Mouse (Mus musculus) activated CD4-positive, CD25-positive, alpha-beta regulatory T cell (primary cell): ENCODE results near the gene Espnl. TPM values are rescaled to one million over a fixed set of nuclear protein-coding genes. Genes with fewer than 3 reads are reported as not detected.

Source experiments
- polyA plus RNA-seq, 2 experiments: library from polyadenylated mRNA; unstranded; fragments of 100-300 nt; shearing (Covaris generic); gene quantifications; one replicate each; pipeline ENCODE4 v1.2.1; 2017

Gene Espnl
- under 1 TPM in 1 of 2 experiments, not detected in 1; 0.02 TPM for polyA plus RNA-seq

DNA sequence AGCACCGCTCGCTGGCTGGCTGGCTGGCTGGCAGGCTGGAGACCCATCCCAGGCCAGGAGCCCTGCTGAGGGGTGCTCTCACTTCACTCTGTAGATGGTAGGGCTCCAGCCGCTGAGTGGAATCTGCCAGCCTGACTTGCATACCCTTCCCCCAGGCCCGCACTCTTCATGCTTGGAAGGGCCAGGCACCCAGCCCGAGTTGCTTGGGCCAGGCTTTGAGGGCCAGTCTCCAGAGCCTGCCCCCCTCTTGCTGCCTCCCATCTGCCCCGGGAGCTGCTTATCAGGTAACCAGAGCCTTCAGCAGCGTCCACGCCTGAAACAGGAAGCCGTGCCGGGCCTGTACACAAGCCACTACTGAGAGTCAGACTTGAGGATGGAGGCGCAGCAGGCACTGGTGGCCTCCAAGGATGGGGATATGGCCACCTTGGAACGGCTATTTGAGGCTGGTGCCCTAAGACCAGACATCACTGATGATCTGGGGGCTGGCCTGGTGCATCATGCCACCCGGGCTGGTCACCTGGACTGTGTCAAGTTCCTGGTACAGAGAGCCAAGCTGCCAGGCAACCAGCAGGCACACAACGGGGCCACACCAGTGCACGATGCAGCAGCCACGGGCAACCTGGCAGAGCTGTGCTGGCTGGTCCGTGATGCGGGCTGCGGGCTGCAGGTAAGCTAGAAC, at the start of gene Espnl:
Espnl (plus strand) TSS at position 316 of the 679 bp plus-strand sequence.

DNA sequence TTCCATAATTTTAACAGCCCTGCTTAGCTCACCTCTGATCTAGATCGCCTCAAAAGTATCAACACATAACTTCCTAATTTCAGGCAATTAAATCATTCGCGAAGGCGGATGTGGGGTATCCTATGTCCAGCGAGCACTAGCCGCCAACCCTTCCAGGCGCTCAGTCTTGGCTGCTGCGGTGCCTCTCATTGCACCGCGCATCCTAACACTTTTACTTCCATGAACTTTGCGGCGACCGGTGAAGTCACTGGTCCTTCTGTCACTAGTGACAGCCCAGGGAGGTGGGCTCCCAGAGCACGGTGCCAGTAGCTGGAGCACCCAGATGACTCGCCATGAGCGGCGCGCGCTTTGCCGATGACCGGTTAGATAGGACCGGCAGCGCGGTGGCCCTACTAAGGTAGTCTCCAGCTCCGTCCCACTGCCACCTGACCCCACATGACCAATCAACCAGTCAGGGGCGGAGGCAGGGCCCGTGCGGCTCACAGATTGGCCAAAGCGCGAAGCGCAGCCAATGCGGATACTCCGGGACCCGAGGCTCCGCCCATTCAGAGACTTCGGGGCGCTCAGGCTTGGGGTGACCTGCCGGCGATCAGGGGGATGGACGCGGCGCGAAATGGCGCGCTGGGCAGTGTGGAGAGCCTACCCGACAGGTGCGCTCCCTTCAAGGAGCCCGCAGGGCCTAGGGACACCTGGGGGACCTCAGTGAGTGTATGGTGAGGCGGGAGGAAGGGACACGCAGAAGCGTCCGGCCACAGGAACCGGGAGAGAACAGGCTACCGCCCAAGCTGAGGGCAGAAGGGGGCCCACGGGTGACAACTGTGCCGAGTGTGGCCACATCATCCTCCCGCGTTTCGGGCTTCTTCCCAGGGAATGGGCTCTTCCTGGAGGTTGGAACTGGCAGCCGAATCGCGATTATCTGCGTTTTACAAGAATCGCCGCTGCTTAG, 23.8 kb upstream of the Espnl start, which contains the start of gene Scly:
Scly (plus strand) TSS at position 540 of the 946 bp plus-strand sequence.

DNA sequence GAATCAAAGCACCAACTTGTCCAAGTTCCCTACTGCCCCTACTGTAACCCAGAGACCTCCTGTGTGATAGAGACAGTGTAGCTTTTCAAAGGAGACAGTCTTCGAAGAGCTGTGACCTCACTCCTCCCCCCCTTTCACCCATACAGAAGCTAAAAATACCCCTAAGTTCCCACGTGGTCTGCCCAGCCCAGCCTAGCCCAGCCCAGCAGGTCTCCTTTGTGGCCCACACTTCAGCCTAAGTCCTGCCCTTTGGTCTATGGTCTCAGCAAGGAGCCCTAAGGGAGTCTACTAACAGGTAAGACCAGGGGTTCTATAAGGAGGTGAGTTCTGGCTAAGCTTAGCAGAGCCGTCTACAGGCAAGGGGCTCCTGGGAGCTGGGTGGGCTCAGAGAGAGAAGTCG, 29.0 kb downstream of the Espnl start, which contains the start of gene Klhl30:
Klhl30 (plus strand) TSS at position 176 of the 400 bp plus-strand sequence.

DNA sequence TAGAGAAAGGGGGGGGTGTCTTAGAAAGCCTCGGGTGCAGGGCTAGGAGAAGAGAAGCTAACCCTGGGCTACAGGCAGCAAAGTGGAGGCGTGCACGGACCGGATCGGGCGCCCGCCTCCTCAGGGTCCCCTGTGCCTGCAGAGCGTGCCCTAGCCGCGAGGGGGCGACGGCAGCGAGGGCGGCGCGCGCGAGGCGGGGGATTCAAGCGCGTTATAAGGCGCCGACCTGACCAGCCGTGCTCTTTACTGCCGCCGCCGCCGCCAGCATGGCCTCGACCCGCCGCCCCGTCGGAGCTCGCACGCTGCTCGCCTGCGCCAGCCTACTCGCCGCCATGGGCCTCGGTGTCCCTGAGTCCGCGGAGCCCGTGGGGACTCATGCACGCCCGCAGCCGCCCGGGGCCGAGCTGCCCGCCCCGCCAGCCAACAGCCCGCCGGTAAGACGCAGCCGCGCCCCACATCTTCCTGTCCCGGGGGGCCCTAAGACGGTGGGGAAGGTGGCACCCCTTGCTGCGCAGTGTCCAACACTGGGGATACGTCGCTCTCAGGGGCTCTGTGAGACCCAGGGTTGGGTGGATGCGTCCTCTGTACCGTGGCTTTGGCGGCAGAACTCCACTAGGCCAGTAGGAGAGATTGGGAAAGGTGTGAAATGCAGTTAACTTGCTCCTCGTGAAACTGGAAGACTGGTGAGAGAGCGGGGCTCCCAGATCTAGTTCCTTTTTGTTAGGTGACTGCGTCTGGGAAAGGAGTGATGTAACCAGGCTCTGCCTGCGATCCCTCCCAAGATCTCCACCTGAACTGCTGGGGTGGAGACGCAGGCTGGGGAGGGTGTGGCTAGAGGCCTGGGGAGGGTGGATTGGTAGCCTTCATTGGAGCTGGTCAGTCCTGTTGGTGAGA, 44.6 kb downstream of the Espnl start, which contains the start of gene Erfe:
Erfe (plus strand) TSS at position 216 of the 894 bp plus-strand sequence.

Other genes with a start within 250 kb of the Espnl start
- gene Rbm44, start 177.0 kb upstream of the Espnl start, polyA plus RNA-seq = 1 to 10 TPM in 1 of 2 experiments, under 1 TPM in 1; 0.69 to 1.9 TPM
- gene Ramp1, start 142.3 kb upstream of the Espnl start, polyA plus RNA-seq = 10 to 100 TPM; 16.9 to 46.6 TPM
- 100 to 1,000 TPM in 1 of 2 experiments, 10 to 100 TPM in 1; 75.2 to 104 TPM for gene Ube2f, start 71.8 kb upstream of the Espnl start, polyA plus RNA-seq
- gene Scly, start 23.7 kb upstream of the Espnl start, polyA plus RNA-seq = 10 to 100 TPM; 15.0 to 41.7 TPM
- not detected for gene Klhl30, start 28.9 kb downstream of the Espnl start, polyA plus RNA-seq
- gene Erfe, start 44.4 kb downstream of the Espnl start, polyA plus RNA-seq = under 1 TPM in 1 of 2 experiments, not detected in 1; 0.91 TPM
- gene Ilkap, start 76.7 kb downstream of the Espnl start, polyA plus RNA-seq = 100 to 1,000 TPM; 116 to 150 TPM
- gene Hes6, start 92.0 kb downstream of the Espnl start, polyA plus RNA-seq = 10 to 100 TPM; 76.7 to 81.3 TPM
- gene Per2, start 137.2 kb downstream of the Espnl start, polyA plus RNA-seq = 1 to 10 TPM; 2.5 to 3.1 TPM
- gene Traf3ip1, start 172.6 kb downstream of the Espnl start, polyA plus RNA-seq = 1 to 10 TPM; 5.3 to 6.3 TPM
- 1 to 10 TPM; 2.3 to 8.0 TPM for gene Asb1, start 218.5 kb downstream of the Espnl start, polyA plus RNA-seq